Mouse (Mus musculus) 3T3-L1 (cell line): Measurements from ENCODE around the gene Fam117a.
A peak's percentile ranks its signal among the peaks of the same experiment; 100 is the strongest.

Source experiments
- DNase-seq: peaks from one replicate; pipeline ENCODE4 v3.0.0-alpha.2; 2015; ENCODE audit warnings: low read depth, low spot score

Gene Fam117a

GRCm38 (mm10) chr11:95336568-95337128, at the start of gene Fam117a:
Gene Fam117a (plus strand): TSS chr11:95337018.
- DNase-seq = peak; percentile 94

GRCm38 (mm10) chr11:95291998-95292397, 44.8 kb upstream of the Fam117a start:
- no peak for DNase-seq

DNA sequence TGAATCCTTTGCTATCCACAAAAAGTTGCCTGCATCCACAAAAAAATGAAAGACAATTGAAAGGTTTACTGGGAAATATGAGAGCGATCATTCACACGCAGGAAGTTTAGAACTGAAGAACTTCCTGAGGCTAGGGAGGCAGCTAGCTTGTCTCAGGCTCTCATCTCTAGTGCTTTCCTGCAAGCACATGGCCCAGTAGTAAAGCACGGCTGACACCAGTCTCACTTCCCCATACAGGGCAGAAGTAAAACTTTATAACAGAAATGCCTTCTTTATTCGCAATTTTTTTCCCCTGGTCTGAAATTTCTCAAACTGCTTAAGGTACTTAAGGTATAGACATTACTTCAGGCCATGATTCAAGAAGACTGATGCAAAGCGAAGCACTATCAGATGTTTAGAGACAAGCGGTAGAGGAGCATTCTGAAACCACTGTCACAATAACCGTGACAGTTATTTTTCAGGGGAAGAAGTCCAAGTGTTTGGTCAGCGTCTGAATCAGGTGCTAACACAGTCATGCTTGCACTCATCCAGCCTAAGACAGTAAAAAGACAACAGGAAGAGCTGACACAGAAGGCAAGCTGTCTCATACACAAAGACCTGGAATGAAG, 43.7 kb upstream of the Fam117a start:
- DNase-seq = no peak

DNA sequence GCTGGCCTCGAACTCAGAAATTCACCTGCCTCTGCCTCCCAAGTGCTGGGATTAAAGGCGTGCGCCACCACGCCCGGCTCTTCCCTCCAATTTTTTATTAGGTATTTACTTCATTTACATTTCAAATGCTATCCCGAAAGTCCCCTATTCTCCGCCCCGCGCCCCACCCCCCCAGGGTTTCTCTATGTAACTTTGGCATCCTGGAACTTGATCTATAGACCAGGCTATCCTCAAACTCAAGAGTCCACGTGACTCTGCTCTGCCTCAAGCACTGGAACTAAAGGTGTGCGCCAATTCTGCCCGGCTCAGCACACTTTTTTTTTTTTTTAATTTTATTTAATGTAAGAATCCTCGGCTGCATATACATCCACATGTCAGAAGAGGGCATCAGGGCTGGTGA, 41.1 kb upstream of the Fam117a start:
- no peak for DNase-seq

GRCm38 (mm10) chr11:95298146-95298545, 38.7 kb upstream of the Fam117a start:
- peak; percentile 77 for DNase-seq

DNA sequence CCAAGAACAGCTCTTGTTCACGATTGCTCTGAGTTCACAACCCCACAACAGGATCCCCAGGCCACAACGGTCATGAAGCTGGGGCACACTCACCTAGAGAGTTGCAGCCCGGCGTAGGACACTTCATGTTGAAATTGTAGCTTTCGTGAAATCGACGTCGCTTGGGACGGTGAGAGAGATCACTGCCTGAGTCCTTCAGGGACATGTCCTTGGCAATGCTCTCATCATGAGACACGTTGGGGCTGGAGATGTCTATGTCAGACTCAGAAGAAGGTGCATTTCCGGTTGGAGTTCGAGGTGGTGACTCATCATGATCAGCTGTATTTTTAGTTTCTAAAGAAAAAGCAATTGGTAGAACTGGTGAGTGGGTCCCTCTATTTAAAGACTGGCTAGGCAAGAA, 36.9 kb upstream of the Fam117a start:
- DNase-seq = peak; percentile 16

DNA sequence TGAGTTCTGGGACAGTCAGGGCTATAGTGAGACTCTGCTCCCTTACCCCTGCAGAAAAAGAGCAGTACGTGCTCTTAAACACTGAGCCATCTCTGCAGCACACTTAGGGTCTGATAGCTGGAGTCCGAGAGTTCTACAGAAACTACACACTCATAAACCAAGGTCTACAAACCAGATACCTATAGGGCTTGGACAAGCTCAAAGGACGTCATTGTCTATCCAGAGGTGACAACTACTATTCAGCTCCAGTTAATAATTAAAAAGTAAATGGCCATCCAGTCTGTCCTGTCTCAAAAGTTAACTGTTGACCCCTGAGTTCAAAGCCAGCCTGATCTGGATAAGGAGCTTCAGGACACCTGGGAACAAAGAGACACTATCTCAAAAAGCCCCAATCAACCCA, 35.0 kb upstream of the Fam117a start:
- no peak for DNase-seq

DNA sequence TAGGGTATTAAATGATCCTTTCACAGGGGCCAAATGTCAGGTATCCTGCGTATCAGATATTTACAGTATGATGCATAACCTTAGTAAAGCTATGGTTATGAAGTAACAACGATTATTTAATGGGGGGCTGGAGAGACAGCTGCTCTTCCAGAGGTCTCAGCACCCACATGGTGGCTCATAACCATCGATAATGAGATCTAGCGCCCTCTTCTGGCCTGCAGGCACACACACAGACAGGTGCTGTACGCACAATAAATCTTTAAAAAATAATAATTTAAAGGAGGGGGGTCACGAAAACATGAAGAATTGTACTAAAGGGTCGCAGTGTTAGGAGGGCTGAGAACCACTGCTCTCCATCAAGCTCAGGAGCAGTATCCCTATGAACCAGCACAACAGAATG, 31.2 kb upstream of the Fam117a start:
- peak; percentile 23 for DNase-seq

DNA sequence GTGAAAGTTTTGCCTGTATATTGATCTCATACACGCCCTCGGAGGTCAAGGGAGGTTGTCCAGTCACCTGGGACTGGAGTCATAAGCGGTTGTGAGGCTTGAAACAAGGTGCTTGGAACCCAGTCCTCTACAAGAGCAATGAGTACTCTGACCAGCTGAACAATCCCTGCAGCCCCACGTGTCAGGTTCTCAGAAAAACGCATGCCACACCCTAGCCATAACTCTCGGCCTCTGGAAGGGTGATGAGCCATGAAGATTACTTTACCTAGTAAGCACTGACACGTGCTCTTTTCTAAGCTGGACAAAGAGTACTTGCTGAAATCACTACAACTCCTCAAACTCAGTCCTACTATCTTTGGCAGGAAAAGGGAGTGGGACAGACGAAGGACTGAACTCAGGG, 29.3 kb upstream of the Fam117a start:
- DNase-seq = no peak

- peak; percentile 99 for DNase-seq
These were observed 27.3 kb upstream of the Fam117a start for GRCm38 (mm10) chr11:95309510-95310006.

DNA sequence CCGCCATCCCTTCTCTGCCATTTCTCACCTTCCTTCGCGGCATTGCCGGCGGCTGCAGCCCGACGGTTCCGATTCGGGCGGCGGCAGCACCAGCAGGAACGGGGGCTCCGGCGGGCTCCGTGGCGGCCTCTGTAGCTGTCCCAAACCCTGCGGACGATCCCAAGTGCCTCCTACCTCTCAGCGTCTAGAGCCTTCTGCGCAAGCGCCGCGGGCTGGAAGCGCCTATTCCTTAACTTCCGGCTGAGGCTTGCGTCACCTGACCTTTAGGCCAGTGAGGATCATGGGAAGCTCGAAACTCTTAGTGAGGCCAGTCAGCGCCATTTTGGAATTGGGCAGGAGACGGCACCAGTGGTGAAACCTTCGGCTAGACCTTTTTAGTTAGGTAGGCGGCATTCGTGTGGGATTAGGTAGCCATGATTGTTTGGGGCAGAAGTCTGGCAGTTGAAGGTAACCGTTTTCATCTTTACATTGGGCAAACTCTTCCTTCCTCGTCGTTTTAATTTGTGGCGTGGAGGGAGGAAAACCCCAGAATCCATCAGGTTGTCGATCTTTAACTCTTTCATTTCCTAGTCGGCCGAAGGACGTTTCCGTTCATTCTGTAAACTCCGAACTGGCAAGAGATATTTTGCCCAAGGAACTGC, 26.7 kb upstream of the Fam117a start, which contains the start of gene Kat7:
TSS of gene Kat7 (minus strand) at position 240 of the 641 bp plus-strand sequence.
- DNase-seq = peak; percentile 100

DNA sequence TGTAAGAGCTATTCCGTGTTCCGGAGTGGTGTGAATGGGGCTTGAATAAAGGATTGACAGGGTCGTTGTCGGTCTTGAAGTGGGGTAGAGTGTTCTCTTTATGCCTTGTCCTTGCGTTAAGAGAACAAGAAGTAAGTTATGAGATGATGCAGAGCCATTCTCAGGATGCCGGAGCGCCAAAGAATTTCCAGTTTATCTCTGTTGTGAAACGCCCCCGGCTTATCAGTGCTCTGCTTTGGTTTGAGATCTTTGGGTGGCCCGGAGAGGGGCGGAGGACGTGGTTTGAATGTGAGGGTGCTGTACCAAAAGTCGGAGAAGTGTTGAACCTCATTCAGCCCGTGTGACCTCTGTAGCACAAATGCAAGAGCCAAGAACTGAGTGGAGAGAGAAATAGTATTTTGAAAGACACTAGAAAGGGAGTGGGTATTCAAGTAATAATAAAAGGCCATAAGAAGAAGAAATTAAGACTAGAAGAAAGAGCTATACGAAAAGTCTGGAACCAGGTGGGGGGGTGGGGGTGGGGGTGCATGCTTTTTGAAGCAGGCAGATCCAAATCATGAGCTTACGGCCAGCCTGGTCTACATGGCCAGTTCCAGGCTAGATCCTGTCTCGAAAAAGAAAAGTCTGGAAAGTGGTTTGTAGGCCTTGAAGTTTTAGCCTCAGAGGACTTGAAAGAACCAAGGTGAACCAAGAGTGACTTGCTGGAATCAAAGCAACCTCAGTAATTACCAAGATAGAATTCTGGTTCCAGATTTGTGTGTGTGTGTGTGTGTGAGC, 26.0 kb upstream of the Fam117a start:
- DNase-seq = no peak

DNA sequence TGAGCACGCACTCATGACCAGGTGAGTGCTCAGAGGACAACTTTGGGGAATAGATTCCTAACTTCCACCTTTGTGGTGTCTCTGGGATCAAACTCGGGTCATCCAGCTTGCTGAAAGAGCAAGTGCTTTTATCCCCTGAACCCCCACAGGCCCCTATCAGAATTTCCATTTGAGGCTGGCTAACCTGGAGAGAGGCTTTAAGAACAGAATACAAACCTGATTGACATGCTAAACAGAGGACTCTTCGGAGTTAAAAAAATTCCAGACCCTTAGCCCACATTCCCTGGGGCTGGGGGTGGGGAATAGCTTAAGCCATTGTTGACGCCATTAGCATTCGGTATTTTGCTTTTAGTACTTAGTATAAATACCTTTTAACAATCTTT, 25.4 kb upstream of the Fam117a start:
- no peak for DNase-seq

DNA sequence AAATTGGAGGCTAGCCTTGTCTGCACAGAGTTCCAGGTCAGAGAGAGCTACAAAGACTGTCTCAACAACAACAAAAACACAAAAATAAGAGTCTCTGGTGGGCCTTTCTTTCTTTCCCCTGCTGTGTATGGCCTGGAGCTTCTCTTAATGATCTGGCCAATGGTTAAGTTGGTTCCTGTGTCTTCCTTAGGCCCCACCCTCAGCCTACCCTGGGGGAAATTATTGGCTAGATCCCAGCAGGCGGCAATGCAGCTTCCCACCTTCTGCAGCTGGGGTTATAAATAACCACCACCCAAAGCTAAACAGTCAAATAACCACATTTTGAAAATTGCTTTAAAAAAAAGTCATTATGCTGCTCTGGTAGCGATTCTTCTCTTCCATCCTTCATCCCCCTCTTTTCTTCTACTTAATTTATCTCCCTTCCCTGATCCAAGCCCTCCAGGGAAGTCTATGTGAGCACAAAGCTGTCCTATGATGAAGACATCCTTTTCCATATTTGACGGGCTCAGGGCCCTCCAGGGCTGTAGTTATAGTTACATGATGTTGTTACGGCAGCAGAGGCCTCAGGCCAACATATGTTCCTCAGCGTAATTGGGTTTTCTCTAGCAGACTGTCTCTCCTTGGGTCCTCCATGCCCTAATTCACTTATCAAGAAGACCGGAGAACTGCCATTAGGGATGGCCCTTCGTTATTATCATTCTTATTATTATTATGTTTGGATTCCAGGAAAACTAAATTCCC, 21.4 kb upstream of the Fam117a start:
- DNase-seq = no peak

DNA sequence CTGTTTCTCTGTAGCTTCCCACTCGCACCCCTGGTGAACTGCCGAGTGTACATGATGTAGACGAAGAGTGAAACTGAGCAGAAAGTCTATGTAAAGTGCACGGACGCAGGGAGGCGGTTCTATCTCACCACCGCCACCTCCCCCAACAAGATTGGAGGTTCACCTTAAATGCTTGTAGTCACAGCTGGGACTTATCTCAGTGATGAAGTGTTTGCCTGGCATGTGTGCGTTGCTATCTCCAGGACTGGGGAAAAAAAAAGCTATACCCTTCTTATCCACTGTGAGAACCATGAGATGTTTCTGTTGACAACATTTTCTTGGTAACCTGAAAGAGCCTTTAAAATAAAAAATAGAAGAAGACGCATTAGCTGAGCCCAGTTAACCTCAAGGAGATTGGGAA, 18.7 kb upstream of the Fam117a start:
- DNase-seq = no peak

DNA sequence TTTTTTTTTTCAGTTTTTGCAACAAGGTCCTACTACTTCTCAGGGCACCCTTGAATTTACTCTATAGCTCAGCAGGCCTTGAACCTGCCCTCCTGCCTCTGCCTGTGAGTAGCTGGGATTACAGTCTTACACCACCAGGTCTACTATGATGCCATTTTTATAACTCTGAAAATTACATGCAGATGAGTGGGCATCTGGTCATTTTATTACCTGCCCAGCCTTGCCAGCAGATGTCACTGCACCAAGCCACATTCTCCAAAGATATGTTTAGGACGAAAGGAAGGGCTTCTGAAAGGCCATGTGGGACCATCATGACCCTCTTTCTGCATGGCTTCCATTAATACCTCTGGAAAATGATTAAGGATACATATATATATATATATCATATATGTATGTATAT, 17.3 kb upstream of the Fam117a start:
- DNase-seq = peak; percentile 52

DNA sequence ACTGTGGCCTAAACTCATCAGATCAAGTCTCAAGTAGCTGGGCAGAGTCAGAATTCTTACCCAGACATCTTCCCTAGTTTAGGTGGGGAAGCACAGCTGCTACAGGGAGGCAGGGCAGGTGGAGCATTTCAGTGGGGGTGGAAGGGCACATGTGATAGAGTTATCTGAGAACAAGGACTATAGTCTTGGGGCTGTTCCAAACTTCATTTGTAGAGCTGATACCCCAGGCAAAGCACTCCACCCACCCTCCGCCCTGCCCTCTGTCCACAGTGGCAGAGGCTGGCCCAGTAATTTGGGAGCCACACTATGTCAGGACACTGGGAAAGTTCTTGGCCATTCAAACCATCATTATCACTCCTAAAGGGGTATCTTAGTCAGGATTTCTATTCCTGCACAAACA, 16.8 kb upstream of the Fam117a start:
- DNase-seq = no peak

DNA sequence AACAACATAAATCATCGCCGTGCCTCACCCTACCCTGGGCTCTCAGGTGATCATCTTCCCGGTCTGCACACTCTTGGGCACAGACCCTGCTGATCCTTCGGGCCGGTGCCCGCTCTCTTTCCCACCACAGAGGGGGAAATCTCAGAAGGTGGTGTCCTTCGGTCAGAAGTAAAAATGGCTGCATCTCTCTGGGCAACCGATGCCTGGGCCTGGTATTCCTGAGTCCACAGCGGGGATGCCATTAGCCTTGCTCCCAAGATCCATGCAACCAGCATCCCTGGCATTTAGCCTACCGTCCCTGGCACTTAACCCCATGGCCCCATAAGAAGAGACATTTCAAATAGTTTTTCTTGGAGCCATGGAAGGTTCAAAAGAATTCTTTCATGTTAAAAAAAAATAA, 12.6 kb upstream of the Fam117a start:
- no peak for DNase-seq

- DNase-seq = no peak
These were observed 11.0 kb upstream of the Fam117a start for GRCm38 (mm10) chr11:95325832-95326231.

GRCm38 (mm10) chr11:95326243-95326642, 10.6 kb upstream of the Fam117a start:
- no peak for DNase-seq

- no peak for DNase-seq
These were observed 8.2 kb upstream of the Fam117a start for GRCm38 (mm10) chr11:95328629-95329028.

DNA sequence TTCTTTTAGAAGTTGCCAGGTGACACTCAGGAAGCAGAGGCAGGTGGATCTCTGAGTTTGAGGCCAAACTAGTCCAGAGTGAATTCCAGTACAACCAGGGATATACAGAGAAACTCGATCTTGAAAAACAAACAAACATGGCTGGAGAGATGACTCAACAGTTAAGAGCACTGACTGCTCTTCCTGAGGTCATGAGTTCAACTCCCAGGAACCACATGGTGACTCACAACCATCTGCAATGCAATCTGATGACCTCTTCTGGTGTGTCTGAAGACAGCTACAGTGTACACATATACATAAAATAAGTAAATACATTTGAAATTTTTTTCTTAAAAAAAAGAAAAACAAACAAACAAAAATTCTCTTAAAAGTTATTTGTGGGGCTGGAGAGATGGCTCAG, 6.2 kb upstream of the Fam117a start:
- peak; percentile 96 for DNase-seq
